Mouse (Mus musculus): ENCODE measurements around the gene R3hdm4. TPM values are rescaled to one million over a fixed set of nuclear protein-coding genes. Genes with fewer than 3 reads are reported as not detected.
A peak's percentile ranks its signal among the peaks of the same experiment; 100 is the strongest.
"Not testable (repeated sequence)": the region's sequence is repeated elsewhere in the genome, so short reads cannot be mapped to it uniquely, and the experiment has no call there.

R3hdm4 gene
- polyA plus RNA-seq, 1 experiment from 2014 or later: 309 TPM

GRCm38 (mm10) chr10:79897316-79898245 is 23.4 kb downstream of the R3hdm4 start:
- Histone ChIP-seq H3K4me1 (replicated peaks; ENCODE audit: control insufficient read depth, insufficient read depth, low read length) (peaks cover 13% of the 10 kb centered on the region), H3K27me3 (replicated peaks; ENCODE audit: control insufficient read depth, insufficient read depth, low read length) (no peaks in the 10 kb centered on the region), H3K9me3 (ENCODE audit: control insufficient read depth, low read length) (no peaks in the 10 kb centered on the region), H3K4me2 (ENCODE audit: low read length) (no peak overlapping the region), H3K36me3 (ENCODE audit: control insufficient read depth, insufficient read depth) (peaks cover 13% of the 10 kb centered on the region), H3K9ac (replicated peaks; ENCODE audit: low read depth, low read length) (no peak overlapping the region), H3K4me3 (replicated peaks; ENCODE audit: low read length) (no peak overlapping the region), H3K27ac (ENCODE audit: low read length) (no peak overlapping the region)
- 54% methylated on average over 20 of the region's 20 CpGs for WGBS
- no peak for ATAC-seq

- H3K4me3 ChIP-seq (replicated peaks; ENCODE audit: low read length): no peak overlapping the region
- H3K4me1 ChIP-seq (replicated peaks; ENCODE audit: control insufficient read depth, insufficient read depth, low read length): peaks cover 13% of the 10 kb centered on the region
- H3K27me3 ChIP-seq (replicated peaks; ENCODE audit: control insufficient read depth, insufficient read depth, low read length): no peaks in the 10 kb centered on the region
- no peak overlapping the region for H3K27ac ChIP-seq (ENCODE audit: low read length)
- H3K9me3 ChIP-seq (ENCODE audit: control insufficient read depth, low read length): no peaks in the 10 kb centered on the region
- ATAC-seq: no peak
- H3K36me3 ChIP-seq (ENCODE audit: control insufficient read depth, insufficient read depth): peaks cover 13% of the 10 kb centered on the region
- H3K9ac ChIP-seq (replicated peaks; ENCODE audit: low read depth, low read length): no peak overlapping the region
- H3K4me2 ChIP-seq (ENCODE audit: low read length): no peak overlapping the region
- WGBS: 84% methylated on average over 13 of the region's 13 CpGs
These were observed 24.2 kb downstream of the R3hdm4 start for GRCm38 (mm10) chr10:79896814-79897213.

GRCm38 (mm10) chr10:79896306-79896705 is 24.7 kb downstream of the R3hdm4 start:
- Histone ChIP-seq H3K27ac (ENCODE audit: low read length) (no peak overlapping the region), H3K36me3 (ENCODE audit: control insufficient read depth, insufficient read depth) (peaks cover 13% of the 10 kb centered on the region), H3K4me2 (ENCODE audit: low read length) (no peak overlapping the region), H3K9ac (replicated peaks; ENCODE audit: low read depth, low read length) (no peak overlapping the region), H3K4me3 (replicated peaks; ENCODE audit: low read length) (no peak overlapping the region), H3K4me1 (replicated peaks; ENCODE audit: control insufficient read depth, insufficient read depth, low read length) (peaks cover 10% of the 10 kb centered on the region), H3K9me3 (ENCODE audit: control insufficient read depth, low read length) (no peaks in the 10 kb centered on the region), H3K27me3 (replicated peaks; ENCODE audit: control insufficient read depth, insufficient read depth, low read length) (no peaks in the 10 kb centered on the region)
- no peak for ATAC-seq
- WGBS: 91% methylated on average over 16 of the region's 16 CpGs

- peak; percentile 69 for ATAC-seq
- not testable (repeated sequence) for H3K36me3 ChIP-seq (ENCODE audit: control insufficient read depth, insufficient read depth); H3K9me3 ChIP-seq (ENCODE audit: control insufficient read depth, low read length); H3K4me2 ChIP-seq (ENCODE audit: low read length); H3K4me1 ChIP-seq (replicated peaks; ENCODE audit: control insufficient read depth, insufficient read depth, low read length); H3K9ac ChIP-seq (replicated peaks; ENCODE audit: low read depth, low read length); H3K27ac ChIP-seq (ENCODE audit: low read length); H3K27me3 ChIP-seq (replicated peaks; ENCODE audit: control insufficient read depth, insufficient read depth, low read length); H3K4me3 ChIP-seq (replicated peaks; ENCODE audit: low read length)
- WGBS: 44% methylated on average over 22 of the region's 22 CpGs
These were observed 28.4 kb downstream of the R3hdm4 start for GRCm38 (mm10) chr10:79892451-79893118.

GRCm38 (mm10) chr10:79890670-79891069 is 30.3 kb downstream of the R3hdm4 start, which contains the start of gene Cfd:
TSS of gene Cfd (plus strand) at chr10:79890853.
- H3K4me2 ChIP-seq (ENCODE audit: low read length): no peak within 1 kb of the TSS
- no peak for ATAC-seq
- no peak within 1 kb of the TSS for H3K27ac ChIP-seq (ENCODE audit: low read length)
- H3K4me1 ChIP-seq (replicated peaks; ENCODE audit: control insufficient read depth, insufficient read depth, low read length): no peaks in the 10 kb centered on the region
- H3K27me3 ChIP-seq (replicated peaks; ENCODE audit: control insufficient read depth, insufficient read depth, low read length): no peaks in the 10 kb centered on the region
- H3K9me3 ChIP-seq (ENCODE audit: control insufficient read depth, low read length): no peaks in the 10 kb centered on the region
- no peak within 1 kb of the TSS for H3K9ac ChIP-seq (replicated peaks; ENCODE audit: low read depth, low read length)
- 35% methylated on average over 5 of the region's 5 CpGs for WGBS
- 0 out of 2 replicates have a peak, but pooled peaks cover 2% of the 10 kb centered on the region for H3K36me3 ChIP-seq (ENCODE audit: control insufficient read depth, insufficient read depth)
- H3K4me3 ChIP-seq (replicated peaks; ENCODE audit: low read length): no peak within 1 kb of the TSS

- H3K4me2 ChIP-seq (ENCODE audit: low read length): no peak overlapping the region
- no peaks in the 10 kb centered on the region for H3K9me3 ChIP-seq (ENCODE audit: control insufficient read depth, low read length)
- no peak overlapping the region for H3K9ac ChIP-seq (replicated peaks; ENCODE audit: low read depth, low read length)
- ATAC-seq: no peak
- no peak overlapping the region for H3K4me3 ChIP-seq (replicated peaks; ENCODE audit: low read length)
- H3K4me1 ChIP-seq (replicated peaks; ENCODE audit: control insufficient read depth, insufficient read depth, low read length): no peaks in the 10 kb centered on the region
- no peak overlapping the region for H3K27ac ChIP-seq (ENCODE audit: low read length)
- H3K36me3 ChIP-seq (ENCODE audit: control insufficient read depth, insufficient read depth): no peaks in the 10 kb centered on the region
- WGBS: 81% methylated on average over 2 of the region's 2 CpGs
- no peaks in the 10 kb centered on the region for H3K27me3 ChIP-seq (replicated peaks; ENCODE audit: control insufficient read depth, insufficient read depth, low read length)
These were observed 31.6 kb downstream of the R3hdm4 start for GRCm38 (mm10) chr10:79889386-79889785.

- no peak overlapping the region for H3K4me2 ChIP-seq (ENCODE audit: low read length)
- H3K36me3 ChIP-seq (ENCODE audit: control insufficient read depth, insufficient read depth): no peaks in the 10 kb centered on the region
- no peaks in the 10 kb centered on the region for H3K9me3 ChIP-seq (ENCODE audit: control insufficient read depth, low read length)
- no peak overlapping the region for H3K4me3 ChIP-seq (replicated peaks; ENCODE audit: low read length)
- no peak overlapping the region for H3K9ac ChIP-seq (replicated peaks; ENCODE audit: low read depth, low read length)
- H3K4me1 ChIP-seq (replicated peaks; ENCODE audit: control insufficient read depth, insufficient read depth, low read length): peaks cover 4% of the 10 kb centered on the region; the same call in 1 of the 2 replicates
- no peak overlapping the region for H3K27ac ChIP-seq (ENCODE audit: low read length)
- 82% methylated on average over 8 of the region's 8 CpGs for WGBS
- no peaks in the 10 kb centered on the region; the same call in 1 of the 2 replicates for H3K27me3 ChIP-seq (replicated peaks; ENCODE audit: control insufficient read depth, insufficient read depth, low read length)
- no peak for ATAC-seq
These were observed 34.4 kb downstream of the R3hdm4 start for GRCm38 (mm10) chr10:79886611-79887010.

GRCm38 (mm10) chr10:79886054-79886453 is 35.0 kb downstream of the R3hdm4 start, which contains the start of gene Elane:
TSS of gene Elane (plus strand) at chr10:79886247.
- Histone ChIP-seq H3K27me3 (replicated peaks; ENCODE audit: control insufficient read depth, insufficient read depth, low read length) (no peaks in the 10 kb centered on the region; the same call in 1 of the 2 replicates), H3K9ac (replicated peaks; ENCODE audit: low read depth, low read length) (no peak within 1 kb of the TSS), H3K4me1 (replicated peaks; ENCODE audit: control insufficient read depth, insufficient read depth, low read length) (peaks cover 4% of the 10 kb centered on the region; the same call in 1 of the 2 replicates), H3K9me3 (ENCODE audit: control insufficient read depth, low read length) (no peaks in the 10 kb centered on the region), H3K36me3 (ENCODE audit: control insufficient read depth, insufficient read depth) (no peaks in the 10 kb centered on the region), H3K4me3 (replicated peaks; ENCODE audit: low read length) (no peak within 1 kb of the TSS), H3K27ac (ENCODE audit: low read length) (no peak within 1 kb of the TSS), H3K4me2 (ENCODE audit: low read length) (no peak within 1 kb of the TSS)
- no peak for ATAC-seq
- 86% methylated on average over 6 of the region's 6 CpGs for WGBS

GRCm38 (mm10) chr10:79884938-79885337 is 36.1 kb downstream of the R3hdm4 start:
- H3K4me3 ChIP-seq (replicated peaks; ENCODE audit: low read length); ATAC-seq; H3K27ac ChIP-seq (ENCODE audit: low read length); H3K9ac ChIP-seq (replicated peaks; ENCODE audit: low read depth, low read length); H3K9me3 ChIP-seq (ENCODE audit: control insufficient read depth, low read length); H3K4me2 ChIP-seq (ENCODE audit: low read length); H3K36me3 ChIP-seq (ENCODE audit: control insufficient read depth, insufficient read depth); H3K27me3 ChIP-seq (replicated peaks; ENCODE audit: control insufficient read depth, insufficient read depth, low read length); H3K4me1 ChIP-seq (replicated peaks; ENCODE audit: control insufficient read depth, insufficient read depth, low read length): not testable (repeated sequence)
- WGBS: 73% methylated on average over 2 of the region's 3 CpGs
